Mouse (Mus musculus) spleen, postnatal 14 days (tissue): ENCODE measurements at regions not wholly inside any gene's neighbourhood (a gene's known extent, or its start where the extent isn't known, plus 50 kb on each side); places are given as distances from the start of the nearest gene placed in this dataset.

ENCODE experiments used
- DNase-seq, 2 experiments: peaks; one replicate each; pipeline ENCODE4 v3.0.0; 2021 to 2022; ENCODE audit warnings: low spot score in 2 of 2

DNA sequence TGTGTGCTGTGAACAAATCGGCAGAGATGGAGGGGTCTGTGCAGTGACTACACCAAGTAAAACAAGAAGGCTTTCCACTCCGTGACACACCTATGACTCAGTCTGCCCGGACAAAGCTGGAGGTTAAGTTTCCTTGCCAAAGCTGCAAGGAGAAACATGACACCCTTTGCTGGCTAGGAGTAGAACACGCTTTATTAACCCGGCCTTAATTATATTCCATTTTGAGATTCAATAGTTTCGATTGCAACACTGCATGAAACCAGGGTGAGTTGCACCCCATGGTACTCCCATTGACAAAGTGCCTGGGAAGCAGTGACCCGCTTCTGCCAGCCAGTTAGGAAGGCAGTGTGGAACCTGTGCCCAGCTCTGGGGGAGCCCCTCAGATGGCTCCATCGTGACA, 256.2 kb upstream of the Gm26657 start:
- no peak for DNase-seq

DNA sequence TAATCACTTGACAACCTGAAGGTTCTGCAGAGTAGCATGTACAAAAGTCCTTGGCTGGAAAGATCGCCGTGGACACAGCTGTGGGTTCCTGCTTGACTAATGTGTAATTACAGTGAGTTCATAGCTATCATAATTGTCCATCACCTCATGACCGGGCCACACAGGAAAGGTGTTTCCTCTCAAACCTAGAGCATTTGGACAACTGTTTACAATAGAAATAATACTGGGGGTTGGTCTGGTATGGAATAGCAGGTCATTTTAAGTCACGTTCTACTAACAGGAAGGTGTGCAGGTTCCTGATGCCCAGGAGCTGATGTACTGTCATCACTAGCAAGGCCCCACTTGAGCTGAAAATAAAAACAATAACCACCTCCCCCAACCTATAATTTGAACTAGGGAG, 283.1 kb upstream of the Gm26657 start:
- DNase-seq: no peak

GRCm38 (mm10) chr4:56421575-56421974, 318.3 kb upstream of the Gm26657 start:
- DNase-seq: no peak

GRCm38 (mm10) chr4:56419122-56419913, 320.6 kb upstream of the Gm26657 start:
- no peak for DNase-seq

DNA sequence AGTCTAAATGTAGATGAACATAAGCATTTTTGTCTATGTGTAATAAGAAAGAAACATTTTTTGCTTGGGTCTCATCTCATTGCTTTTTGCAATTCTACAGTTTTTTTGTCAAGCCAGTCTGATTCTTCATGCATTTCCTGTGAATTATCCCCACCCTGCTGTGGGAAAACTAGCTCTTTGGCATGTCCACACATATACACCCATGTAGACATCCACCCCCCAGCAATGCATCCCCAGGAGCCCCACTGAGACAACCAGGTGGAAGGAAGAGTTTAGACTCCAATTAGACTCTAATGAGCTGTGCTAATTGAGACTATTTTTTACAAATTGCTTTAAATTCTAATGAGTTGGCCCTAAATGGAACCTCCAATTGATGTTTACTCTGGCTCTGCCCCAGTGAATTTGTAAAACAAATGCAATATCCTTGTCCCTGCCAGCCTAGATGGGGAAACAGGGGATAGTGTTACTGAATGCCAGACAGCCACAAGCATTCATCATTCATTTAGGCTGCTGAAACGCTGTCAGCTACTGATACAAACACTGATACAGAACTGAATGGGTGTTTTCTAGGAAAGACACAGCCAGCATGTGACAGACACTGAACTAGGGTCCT, 328.7 kb upstream of the Gm26657 start:
- DNase-seq: no peak

- DNase-seq: no peak
Measured at GRCm38 (mm10) chr4:56393793-56394192, 346.1 kb upstream of the Gm26657 start.

GRCm38 (mm10) chr4:56387051-56387450, 352.8 kb upstream of the Gm26657 start:
- DNase-seq: no peak

GRCm38 (mm10) chr4:56375745-56376144, 364.1 kb upstream of the Gm26657 start:
- DNase-seq: no peak

GRCm38 (mm10) chr4:56374466-56374865, 365.4 kb upstream of the Gm26657 start:
- no peak for DNase-seq

- no peak for DNase-seq
Measured at GRCm38 (mm10) chr4:56373746-56374145, 366.1 kb upstream of the Gm26657 start.

DNA sequence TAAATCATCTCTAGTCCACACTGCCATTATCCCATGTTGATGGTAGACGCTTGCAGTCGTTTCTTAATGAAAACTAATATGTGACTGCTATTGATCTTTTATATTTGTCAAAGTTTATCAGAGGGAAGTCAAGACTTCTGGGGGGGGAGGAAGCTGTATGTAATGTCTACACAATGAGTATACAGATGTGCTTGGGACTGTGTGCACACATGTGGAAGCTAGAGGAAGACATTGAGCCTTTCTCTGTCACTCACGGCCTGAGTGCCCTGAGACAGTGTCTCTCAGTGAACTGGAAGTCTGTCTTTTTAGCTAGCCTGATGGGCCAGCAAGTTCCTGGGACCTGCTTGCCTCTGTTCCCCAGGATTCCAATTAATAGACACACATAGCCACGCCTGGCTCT, 366.7 kb upstream of the Gm26657 start:
- DNase-seq: no peak

DNA sequence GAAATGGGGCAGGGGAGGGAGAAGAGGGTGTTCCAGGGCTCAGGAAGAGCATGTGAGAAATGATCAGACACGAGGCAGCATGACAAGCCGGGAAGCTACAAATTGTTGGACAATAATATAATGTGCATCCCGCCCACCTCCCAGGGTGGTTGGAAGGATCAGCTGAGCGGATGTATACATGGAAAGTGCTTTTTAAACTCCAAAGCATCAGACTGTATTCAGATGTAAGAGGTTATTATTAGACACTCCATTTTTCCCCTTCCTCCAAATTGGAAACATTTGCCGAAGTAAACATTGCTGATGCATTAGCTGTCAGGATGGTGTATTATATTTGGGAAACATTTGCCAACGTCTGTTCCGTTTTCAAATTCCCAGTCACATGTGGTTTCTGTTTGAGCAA, 367.2 kb upstream of the Gm26657 start:
- no peak for DNase-seq

GRCm38 (mm10) chr4:56364594-56364993, 375.3 kb upstream of the Gm26657 start:
- DNase-seq: no peak

DNA sequence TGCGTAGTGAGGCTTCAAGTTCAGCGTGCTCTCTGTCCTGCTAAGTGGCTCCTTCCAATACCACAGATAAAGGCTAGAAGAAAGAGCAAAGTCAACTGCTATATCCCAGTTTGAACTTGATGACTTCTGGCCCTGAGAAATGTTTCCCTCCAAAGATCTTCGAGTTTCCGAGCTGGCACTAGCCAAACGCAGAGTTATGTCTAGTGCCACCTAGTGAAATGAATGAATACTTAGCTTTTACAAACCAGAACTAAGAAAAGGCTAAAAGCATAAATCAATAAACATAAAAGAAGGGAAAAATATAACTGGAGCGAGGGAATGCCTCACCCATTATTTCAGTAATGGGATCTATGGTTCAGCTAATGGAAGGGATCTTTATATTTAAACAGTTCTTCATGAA, 377.7 kb upstream of the Gm26657 start:
- DNase-seq: no peak

DNA sequence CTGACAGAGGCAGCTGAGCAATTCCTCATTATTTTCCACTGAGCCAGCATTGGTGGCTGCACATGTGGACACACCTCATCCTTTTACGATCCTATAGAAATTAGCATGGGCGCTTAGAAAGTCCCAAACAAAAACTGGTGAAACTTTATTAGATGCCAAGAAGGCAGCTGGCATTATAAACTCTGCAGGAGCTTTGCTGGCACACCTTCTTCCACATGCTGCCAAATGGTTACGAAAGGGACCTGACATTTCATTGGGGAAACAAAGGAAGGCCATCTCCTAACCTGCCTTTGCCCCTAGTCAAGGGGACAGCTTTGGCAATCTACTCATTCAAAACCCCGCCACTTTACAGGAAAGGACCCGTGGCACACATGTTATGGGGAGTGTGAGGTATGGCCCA, 390.7 kb upstream of the Gm26657 start:
- no peak for DNase-seq

- DNase-seq: no peak
Measured at GRCm38 (mm10) chr4:56325156-56325555, 414.7 kb upstream of the Gm26657 start.

DNA sequence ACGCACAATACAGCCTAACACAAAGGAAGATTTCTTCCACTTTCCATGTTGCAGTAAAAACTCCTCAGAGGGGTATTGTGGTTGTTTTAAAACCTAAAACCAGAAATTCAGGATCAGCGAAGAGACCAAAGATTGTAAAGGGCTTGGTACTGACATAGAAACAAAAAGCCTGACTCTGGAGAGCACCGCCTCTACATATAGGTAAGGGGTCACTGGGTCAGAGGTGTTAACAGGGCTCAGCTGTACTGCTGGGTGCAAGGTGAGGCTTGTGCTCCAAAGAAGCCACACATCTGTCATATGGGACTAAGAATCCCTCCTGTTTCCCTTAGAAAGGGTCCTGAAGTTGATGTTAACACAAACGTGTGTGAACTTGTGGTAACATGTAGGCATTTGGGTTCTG, 420.7 kb upstream of the Gm26657 start:
- no peak for DNase-seq

DNA sequence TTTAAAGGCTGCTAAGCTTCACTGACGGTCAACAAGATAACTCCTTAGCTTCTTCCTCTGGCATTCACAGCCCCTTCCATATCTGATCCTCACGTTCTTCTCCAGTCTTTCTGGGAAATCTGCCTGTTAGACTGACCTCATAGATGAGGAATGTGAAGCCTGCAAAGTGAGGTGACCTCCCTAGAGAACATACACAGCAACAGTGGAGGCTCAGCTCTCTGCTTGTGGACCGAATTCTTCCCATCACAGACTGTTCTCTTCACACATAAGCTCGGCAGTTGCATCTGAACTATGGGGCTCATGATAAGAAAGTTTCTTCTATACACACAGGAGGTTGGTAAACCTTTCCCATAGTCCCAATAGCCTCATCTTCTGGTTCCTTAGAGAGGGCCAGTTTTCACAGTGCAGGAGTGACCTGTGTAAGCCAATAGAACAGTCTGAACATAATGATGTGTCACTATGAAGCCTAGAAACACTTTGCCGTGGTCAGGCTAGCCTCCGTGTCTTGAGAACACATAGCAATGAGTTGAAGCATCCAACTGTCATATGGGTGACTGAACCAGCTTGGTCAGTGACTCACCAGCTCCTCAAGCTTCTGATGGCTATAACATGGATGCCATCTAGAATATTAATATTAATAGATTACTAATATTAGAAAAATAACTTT, 434.1 kb upstream of the Gm26657 start:
- DNase-seq: no peak

- no peak for DNase-seq
Measured at GRCm38 (mm10) chr4:56304275-56304674, 435.6 kb upstream of the Gm26657 start.

GRCm38 (mm10) chr4:56287980-56288379, 451.9 kb upstream of the Gm26657 start:
- no peak for DNase-seq

DNA sequence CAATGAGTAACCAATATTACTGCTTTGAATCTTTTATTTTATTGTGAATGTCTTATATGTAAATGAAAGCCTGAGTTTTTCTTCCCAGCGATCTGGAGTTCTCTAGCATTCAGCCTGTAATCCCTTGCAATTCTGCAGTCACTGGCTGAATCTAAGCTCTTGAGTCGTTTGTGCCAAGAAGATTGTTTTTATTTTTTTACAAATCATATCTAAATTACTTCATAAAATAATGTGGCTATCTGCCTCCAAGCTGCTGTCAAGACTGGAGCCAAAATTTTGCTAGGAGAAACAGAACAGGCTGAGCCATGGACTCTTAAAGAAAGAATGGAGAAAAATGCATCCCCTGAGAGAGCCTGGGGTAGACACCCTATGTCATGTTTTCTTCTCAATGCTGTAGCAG, 455.4 kb upstream of the Gm26657 start:
- no peak for DNase-seq

GRCm38 (mm10) chr4:56275836-56276235, 464.0 kb upstream of the Gm26657 start:
- DNase-seq: no peak

DNA sequence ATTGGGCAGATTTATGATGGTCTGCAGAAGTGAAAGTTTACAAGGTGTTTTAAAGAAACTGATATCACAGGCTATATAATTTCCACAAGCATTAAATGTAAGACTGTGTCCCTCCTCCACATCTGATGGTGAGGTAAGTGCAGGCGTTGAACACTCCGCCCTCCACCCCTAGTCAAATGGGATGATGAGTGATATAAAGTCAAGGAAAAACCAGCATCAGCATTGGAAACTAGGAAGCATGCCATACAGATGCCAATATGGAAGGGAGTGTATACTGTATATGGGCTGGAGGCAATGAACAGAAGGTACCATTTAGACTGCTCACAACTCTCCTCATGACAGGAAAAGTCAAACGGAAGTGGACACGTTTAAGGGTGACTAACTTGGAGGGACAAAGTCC, 468.5 kb upstream of the Gm26657 start:
- DNase-seq: no peak
